Mouse (Mus musculus) CH12F3 (cell line): ENCODE measurements around the gene Best2.

ENCODE experiments used
- in situ Hi-C: fragments of 300-500 bp; cut with MboI; formaldehyde crosslinking; loops from 2 replicates; pipeline ENCODE4 v1.14.3; 2020; ENCODE audit warnings: low sequenced_read_pairs

The Best2 gene

DNA sequence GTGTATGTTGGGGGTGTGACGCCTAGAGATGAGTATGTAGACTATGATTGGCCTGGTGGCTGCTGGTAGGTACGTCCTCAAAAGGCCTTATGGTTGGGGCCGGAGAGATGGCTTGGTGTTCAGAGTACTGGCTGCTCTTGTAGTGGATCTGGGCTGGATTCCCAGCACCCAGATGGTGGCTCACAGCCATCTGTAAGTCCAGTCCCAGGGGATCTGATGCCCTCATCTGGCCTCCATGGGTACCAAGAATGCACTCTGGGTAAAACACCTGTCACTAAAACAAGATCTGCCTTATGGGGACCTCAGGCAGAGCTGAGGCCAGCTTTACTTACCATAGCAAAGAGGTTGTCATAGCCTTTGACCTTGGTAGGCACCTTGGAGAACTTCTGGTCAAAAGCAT is 9.5 kb upstream of the Best2 start:
- in situ Hi-C loops = no loop called here

DNA sequence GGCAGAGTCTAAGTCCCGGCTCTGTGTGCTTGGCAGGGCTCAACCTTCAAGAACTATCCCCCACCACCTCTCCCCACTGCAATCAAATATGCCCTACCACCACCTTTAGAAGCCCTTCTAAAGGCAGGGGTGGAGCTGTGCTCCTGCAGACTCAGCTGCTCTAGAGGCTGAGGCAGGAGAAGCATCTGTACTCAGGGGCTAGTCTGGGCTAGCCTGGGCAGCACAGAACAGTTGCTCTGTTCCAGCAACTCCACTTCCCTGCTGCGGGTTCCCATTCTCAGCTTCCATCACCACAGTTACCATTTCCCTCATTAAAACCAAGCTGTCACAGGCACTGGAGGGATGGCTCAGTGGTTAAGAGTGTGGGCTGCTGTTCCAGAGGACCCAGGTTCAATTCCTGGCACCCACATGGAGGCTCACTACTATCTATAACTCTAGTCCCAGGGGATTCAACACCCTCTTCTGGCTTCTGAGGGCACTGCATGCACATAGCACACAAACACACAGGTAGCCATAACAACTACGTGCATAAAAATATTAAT is 7.3 kb upstream of the Best2 start:
- in situ Hi-C loops = no loop called here

DNA sequence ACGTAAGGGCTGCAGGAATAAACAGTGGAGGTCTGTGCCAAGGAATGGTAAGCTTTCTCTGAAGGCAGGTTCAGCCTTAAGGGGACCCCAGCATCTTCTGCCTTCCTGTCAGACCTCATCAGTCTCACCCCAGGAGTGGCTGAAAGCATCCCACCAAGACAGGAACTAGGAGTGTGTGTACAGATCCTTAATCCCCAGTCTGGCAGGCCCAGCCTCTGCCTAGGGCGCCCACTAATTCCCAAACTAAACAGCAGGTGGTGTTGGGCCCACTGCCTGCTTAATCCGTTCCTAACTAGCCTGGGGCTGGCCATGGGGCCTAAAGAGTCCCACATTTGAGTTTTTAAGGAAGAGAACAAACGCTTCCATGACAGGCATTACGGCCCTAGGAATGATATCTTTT is 2.9 kb upstream of the Best2 start:
- in situ Hi-C loops = no loop called here

DNA sequence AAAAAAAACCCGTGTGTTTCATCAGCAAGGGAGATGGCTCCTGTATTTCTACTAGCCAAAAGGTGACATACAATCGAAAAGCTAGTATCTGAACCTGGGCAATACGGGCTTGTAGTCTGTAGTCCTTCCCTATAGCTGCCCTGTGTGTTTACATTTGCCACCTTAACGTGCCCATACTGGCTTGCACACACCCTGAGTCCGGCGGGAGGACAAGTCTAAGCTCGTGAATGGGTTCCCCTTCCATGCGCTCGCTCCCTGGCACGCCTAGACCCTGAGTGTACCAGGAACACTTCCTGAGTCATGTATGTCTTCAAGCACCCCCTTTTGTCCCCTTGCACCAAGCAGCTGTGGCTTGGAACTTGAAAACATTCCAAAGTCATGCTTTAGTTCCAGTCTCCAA is 2.4 kb upstream of the Best2 start:
- in situ Hi-C loops = no loop called here

DNA sequence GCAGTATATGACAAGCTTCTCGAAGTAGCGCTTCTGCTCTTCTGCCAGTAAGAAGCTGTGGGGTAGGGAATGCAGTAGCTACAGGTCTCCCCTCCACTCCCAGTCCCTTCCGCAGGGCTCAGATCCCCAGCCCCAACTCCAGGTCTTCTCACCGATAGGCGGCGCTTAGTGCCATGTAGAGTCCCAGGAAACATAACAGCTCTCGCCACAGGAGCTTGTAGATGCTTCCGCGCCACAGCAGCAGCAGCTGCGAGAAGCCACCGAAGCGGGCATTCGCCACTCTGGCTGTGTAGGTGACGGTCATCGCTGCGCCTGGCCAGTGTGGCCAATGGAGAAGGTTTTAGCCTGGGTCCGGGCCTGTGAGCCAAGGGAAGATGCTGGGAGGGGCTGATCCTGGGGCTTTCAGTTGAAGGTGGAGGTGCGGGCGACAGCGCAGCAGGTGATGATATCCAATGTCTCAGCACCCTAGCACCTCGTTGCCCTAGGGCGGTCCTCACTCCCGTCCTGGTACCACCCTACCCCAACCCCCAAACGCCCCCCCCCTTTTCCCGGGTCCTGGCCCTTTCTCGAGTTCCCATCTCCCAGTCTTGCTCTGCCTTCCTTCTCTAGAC is 996 bp downstream of the Best2 start:
- in situ Hi-C loops = no loop called here

DNA sequence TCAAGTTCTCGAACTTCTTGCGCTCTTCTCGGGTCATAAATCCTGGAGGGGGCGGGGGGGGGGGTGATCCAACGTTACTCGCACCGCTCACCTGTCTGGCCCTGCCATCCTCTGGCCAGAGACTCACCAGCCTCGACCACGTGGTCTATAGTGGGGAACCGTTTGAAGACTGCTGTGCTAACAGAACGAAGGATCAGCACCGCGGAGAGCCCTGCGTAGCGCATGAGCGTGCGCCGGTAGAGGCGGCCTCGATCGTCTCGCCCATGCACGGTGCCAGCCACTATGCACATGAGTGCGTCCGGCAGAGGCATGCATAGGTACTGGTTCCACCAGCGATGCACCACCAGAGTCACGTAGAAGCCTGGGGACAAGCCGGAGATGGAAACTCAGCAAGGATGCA is 3.1 kb downstream of the Best2 start:
- in situ Hi-C loops = no loop called here

DNA sequence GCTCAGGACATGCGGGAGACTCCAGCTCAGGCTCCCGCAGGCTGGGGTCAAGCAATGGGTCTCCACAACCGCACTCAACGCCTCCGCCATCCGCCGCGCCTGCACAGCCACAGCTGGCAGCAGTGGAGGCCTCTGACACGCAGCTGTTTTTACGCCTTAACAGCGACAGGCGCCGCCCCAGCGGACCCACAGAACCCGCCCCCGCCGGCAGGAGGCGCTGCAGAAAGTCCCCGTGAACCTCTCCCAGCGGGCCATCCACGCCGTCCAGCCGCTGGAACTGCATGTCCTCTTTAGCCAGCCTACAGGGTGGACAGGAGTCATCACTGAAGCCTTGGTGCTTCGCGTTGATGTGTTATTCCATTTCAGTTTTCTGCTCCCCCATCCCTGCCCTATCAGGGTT is 6.6 kb downstream of the Best2 start:
- in situ Hi-C loops = no loop called here

DNA sequence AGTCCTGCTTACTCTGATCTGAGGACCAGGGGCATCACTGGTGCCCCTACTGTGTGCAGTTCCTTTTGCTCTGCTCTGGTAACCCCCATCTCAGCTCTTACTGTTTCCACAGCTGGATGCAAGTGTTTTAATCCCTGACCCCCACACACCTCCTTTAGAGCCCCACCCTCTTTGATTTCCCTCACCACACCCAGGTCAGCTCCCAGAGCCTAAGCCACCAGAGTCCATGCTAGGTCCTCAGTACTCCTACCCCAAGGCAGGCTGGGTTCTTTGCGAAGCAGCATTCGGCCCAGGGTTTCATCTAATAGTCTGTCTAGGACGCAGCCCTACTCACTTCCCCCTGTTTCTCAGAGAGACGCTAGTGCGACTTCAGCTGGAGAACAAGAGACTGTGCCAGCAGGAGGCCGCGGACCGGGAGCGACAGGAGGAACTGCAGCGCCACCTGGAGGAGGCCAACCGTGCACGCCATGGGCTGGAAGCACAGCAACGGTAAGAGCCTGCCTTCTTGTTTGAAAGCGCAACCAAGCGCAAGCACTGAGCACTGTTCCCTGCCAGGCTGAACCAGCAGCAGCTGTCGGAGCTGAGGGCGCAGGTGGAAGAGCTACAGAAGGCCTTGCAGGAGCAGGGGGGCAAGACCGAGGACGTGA is 16.6 kb downstream of the Best2 start:
- in situ Hi-C loops = no loop called here

DNA sequence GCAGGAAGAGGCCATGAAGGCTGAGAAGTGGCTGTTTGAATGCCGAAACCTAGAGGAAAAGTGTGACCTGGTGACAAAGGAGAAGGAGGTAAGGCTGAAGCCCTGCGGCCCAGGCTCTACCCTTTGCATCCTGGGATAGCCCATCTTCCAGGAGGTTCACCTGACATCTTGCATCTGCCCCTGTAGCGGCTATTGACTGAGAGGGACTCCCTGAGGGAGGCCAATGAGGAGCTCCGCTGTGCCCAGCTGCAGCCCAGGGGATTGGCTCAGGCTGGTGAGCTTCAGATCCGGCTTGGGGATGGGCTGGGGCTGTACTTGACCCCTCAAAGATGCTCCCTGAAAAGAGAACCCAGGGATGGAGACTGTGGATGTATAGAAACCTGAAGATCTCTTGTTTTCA is 17.4 kb downstream of the Best2 start:
- in situ Hi-C loops = no loop called here

DNA sequence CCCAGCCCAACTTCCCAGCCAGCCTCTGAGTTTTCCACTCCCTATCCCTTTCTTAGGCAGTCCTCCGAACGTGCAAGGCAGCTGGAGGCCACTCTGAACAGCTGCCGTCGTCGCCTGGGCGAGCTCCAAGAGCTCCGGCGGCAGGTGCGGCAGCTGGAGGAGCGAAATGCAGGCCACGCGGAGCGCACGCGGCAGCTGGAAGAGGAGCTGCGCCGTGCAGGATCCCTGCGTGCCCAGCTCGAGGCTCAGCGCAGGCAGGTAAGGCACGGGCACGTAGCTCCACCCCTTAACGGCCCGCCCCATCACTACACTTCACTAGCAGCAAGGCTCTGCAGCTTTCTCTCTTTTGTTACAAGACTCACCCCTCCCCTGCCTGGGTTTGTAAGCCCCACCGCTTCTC is 18.7 kb downstream of the Best2 start:
- in situ Hi-C loops = no loop called here

DNA sequence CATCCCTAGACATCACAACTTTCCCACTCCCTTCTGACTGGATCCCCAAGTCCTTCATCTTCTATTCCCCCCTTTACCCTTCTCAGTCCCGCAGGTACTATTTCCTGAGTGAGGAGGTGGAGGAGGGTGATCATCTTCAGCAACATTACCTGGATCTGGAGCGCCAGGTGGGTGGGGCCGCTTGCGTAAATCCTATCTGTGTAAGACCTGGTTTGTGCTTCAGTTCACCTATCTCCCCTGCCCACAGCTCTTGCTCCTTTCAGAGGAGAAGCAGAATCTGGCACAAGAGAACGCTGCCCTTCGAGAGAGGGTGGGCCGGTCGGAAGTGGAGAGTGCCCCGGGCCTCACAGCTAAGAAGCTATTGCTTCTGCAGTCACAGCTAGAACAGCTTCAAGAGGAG is 20.0 kb downstream of the Best2 start:
- in situ Hi-C loops = no loop called here

DNA sequence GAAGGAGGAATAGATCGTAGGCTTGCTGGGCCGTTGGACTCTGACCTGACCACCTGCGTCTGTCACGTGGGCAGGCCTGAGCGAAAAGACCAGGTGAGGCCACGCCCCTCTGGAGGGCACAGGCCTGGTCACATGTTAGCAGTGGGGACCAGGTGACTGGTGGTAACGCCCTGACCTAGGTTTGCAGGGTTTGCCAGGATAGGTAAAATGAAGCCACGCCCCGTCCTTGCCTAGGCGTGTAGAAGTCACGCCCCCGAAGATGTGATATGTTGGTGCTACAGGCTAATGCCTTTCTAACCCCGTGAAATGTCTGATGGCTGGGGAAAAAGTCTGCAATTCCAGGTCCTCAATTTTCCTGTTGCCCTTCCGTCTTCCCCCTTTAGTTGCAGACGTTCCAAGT is 23.5 kb downstream of the Best2 start:
- in situ Hi-C loops = no loop called here

DNA sequence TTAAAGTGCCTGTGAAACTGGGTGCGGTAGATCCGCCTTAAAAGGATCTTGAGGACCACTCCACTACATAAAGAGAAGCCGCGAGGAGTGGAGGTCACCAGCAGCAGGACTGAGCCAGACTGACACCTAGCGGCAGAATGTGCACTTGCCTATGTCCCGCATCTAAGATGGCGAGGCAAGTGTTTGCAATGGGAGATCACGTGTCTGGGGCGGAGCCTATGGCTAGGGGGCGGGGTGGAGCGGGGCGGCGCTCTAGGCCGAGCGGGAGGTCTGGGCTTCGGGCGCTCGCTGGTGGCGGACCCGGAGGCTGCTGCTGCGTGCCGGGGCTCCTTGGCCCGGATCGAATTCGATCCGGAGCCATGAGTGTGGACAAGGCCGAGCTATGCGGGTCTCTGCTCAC is 24.0 kb downstream of the Best2 start, which contains the start of gene Hook2:
Hook2 (plus strand) TSS at position 255 of the 400 bp plus-strand sequence.
- in situ Hi-C loops = no loop called here

DNA sequence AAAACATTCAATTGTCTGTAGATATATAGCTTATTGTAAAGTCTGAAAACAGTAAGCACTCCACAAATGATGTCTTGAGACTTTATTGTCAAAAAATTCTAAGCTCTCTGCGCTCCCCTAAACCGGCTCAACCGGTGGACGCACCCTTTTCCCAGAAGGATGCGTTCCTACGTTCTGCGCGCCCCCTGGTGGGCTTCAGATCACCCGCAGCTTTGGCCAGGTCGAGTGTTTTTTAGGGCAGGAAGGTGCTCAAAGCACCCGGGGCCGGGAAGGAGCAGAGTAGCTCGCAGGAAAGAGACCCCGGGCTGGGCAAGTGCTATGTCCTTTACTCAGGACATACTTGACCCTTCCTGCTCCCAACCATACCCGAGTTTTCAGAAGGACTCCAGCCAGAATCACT is 24.5 kb downstream of the Best2 start:
- in situ Hi-C loops = no loop called here

DNA sequence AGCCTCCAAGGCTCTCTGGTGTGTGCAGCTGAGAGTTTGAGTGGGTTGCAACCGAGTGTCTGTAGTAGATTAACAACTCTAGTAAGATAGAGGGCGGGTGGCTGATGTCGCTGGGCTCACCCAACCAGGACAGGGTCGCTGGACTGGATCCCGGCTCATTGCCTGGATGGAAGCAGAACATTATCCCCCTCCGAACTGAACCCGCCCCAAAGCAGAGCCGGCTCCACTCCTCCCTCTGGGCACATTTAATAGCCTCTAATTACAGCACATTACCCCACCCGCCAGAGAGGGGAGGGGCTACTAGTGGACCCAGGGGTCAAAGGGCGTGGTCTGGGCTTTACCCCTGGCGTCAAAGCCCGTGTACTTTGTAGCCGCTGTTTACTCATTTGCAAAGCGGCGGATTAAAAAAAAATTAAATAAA is 25.0 kb downstream of the Best2 start:
- in situ Hi-C loops = no loop called here

DNA sequence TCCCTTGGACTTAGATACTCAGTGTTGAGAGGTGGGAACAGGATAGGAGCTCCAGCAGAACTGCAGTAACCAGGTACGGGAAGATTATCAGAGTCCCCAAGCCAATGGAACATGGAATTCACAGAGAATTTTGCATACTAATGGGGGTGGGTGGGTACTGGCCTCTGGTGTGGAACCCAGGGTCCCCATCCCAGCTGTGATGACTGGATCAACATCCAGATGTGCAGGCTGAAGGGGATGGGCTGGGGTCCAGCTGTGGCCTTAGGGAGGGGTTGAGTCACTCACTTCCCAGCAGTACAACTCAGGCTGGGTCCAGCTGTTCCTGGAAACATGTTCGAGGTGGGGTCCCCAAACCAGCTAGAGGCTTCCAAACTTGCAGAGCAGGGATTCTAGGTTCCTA is 26.4 kb downstream of the Best2 start:
- in situ Hi-C loops = no loop called here

DNA sequence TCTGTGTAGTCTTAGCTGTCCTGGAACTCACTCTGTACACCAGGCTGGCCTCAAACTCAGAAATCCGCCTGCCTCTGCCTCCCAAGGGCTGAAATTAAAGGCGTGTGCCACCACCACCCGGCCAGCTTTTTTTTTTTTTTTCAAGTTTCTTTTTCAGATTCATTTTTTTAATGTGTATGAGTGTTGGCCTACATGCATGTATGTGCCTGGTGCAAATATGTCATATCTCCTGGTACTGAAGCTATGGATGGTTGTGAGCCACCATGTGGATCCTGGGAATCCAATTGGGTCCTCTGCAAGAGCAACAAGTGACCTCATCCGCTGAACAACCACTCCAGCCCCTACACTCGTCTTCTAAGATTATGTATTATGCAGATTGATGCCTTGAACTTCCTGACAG is 26.9 kb downstream of the Best2 start:
- in situ Hi-C loops = no loop called here

DNA sequence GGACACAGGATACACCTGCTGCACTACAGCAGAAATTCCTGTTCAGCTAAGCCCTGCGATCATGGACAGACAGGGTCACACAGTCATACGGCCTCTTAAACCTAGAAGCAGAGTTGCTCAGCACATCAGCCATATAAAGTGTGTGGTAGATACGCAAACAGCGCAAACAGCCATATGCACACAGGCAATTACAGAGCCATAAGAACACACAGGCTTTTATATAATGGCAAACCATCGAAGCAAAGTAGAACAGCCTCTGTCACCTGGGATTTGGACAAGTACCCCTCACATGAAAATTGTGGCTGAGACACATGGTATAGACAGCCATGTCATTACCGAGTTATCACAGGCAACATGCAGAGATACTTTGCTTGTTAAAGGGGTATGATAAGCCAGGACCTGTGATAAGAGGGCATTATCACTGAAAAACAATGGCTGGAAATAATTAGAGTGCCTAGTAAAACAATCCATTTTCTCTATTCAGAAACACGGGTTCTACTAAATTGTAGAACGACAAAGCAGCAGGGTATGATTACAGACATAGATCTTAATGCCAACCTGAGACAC is 27.9 kb downstream of the Best2 start:
- in situ Hi-C loops = no loop called here

DNA sequence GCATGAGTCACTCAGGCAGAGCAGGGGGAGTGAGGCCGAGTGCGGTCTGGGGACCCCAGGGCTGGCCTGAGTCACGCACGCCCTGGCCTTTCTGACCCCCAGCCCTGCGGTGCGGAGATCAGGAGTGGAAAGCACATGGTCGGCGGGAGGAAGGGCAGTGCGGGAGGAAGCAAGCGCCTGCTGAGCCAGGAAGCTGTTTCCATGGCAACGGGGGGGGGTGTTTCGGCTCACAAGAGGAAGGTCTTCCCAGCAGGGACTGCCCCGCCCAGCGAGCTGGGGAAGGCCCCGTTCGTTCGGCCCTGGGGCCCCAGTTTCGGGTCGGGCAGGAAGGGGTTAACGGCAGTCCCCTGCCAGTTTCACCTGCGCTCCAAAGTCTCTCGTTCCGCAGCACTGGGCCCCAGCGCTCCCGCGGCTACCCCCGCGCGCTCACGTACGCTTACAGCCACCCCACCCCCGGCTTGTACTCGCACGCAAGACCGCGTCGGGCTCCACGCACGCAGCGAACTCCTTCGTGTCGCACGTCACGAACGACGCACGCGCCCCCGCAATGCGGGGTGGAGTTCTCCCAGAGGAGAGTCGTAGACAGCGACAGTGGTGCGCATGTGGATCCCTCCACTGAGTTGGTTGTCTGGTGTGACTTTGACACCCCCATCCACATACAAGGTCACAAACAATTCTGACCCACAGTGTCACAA is 28.5 kb downstream of the Best2 start:
- in situ Hi-C loops = no loop called here

DNA sequence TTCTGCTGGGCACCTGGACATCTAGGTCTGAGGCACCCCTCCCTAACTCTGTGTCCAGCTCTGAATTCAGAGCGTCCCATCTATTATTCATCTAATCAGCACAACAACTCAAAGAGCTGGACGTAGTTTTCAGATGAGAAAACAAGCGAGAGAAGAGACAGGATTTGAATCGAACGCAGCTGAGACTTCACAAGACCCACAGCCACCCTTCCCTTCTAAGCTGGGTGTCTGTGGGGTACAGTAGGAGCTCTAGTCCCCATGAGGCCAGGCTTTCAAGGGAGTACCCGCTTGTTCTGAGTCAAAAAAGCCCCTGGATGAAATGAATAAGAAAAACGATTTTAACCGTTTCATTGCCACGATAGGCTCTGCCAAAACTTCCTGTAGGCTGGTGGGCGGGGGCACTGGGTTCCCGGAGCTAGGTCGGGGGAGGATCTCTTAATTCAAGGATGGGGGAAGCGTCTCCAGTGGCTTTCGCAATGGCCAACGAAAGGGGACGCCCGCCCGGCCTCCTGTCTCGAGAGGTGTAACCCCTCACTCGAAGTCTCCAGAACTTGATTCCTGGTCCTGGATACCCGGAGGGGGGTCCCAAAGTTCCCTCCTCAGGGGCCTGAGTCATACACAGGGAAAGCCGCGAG is 29.2 kb downstream of the Best2 start:
- in situ Hi-C loops = no loop called here

DNA sequence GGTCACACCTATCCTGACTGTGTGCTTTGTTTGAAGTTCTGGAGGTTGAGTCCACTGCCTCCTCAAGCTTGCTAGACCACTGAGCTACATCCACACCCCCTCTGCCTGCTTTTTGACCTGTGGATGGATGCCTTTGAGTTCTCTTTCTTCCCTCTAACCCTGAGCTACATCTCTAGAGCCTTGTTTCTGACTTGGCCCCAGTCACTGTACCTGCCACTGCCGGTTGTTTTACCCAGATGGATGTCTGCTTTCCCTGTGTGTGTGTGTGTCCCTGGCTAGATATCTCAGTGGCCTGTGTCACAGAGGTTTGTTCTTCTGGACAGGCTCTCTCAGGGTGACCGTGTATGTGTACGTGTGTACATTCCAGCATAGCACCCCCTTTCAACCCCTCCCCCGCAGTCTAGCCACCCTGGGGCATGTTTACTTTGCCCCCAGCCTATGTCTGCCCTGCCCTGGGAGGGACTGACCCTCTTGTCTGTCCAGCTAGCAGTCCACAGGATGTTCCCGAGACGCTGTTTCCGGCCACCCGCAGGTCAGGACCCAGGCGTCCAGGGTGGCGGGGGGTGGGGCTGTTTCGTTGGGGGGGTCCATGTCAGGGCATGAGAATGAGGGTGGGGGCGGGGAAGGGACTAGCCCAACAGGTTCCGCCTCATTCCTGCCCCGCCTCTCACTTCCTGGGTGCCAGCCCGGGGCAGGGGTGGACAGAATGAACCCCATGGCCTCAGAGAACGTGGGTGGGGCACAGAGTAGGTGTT is 29.9 kb downstream of the Best2 start:
- in situ Hi-C loops = no loop called here
